Mouse (Mus musculus): ENCODE measurements around the gene Cabp7.

DNA sequence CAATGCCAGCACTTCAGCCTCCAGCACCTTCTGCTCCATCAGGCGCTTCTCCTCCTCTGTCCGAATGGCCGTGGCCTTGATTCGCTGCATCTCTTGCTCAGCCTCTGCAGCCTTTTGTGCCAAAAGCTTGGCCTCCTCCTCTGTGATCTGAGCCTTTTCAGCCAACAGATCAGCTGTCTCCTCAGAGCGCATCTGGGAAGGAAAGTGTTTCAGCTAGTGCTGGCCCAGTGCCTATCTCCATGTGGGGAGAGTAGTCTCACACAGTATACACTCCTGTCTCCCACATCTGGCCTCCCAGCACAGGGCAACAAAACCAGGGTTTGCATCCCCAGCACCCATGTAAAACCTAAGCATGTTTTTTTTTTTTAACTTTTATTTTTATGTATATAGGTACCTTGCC, 43.1 kb upstream of the Cabp7 start:
- TF ChIP-seq CTCF (IDR thresholded peaks at IDR 0.05; ENCODE audit: borderline replicate concordance, control insufficient read depth, extremely low read depth, insufficient read depth, low read length, poor library complexity), result no peak
- no peak for TF ChIP-seq POLR2A (IDR thresholded peaks at IDR 0.05; ENCODE audit: control insufficient read depth, extremely low read depth, insufficient read depth, low read length, poor library complexity)
